Mouse (Mus musculus) MN1 (cell line): Measurements from ENCODE around the gene Cln6.
"Not testable (repeated sequence)": the region's sequence is repeated elsewhere in the genome, so short reads cannot be mapped to it uniquely, and the experiment has no call there.

Source experiments
- DNase-seq: peaks from one replicate; pipeline ENCODE4 v3.0.0-alpha.2; 2016; ENCODE audit warnings: low spot score

Cln6 gene

DNA sequence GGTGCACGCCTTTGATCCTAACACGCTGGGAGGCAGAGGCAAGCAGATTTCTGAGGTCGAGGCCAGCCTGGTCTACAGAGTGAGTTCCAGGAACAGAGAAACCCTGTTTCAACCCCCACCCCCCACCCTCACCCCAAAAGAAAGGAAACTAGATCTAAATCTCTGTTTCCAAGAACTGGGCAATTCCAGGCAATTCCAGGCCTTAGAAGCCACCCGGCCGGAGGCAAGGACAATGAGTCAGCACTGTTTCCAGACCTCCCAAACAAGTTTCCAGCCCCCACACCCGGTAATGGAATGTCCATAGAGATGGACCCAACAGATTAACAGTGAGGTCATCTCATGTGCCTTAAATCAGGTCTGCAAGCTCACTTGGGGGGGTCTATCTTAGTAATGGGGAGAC, 8.7 kb upstream of the Cln6 start:
- DNase-seq: peak; percentile 44

GRCm38 (mm10) chr9:62834906-62835305, 3.7 kb upstream of the Cln6 start:
- DNase-seq: no peak

DNA sequence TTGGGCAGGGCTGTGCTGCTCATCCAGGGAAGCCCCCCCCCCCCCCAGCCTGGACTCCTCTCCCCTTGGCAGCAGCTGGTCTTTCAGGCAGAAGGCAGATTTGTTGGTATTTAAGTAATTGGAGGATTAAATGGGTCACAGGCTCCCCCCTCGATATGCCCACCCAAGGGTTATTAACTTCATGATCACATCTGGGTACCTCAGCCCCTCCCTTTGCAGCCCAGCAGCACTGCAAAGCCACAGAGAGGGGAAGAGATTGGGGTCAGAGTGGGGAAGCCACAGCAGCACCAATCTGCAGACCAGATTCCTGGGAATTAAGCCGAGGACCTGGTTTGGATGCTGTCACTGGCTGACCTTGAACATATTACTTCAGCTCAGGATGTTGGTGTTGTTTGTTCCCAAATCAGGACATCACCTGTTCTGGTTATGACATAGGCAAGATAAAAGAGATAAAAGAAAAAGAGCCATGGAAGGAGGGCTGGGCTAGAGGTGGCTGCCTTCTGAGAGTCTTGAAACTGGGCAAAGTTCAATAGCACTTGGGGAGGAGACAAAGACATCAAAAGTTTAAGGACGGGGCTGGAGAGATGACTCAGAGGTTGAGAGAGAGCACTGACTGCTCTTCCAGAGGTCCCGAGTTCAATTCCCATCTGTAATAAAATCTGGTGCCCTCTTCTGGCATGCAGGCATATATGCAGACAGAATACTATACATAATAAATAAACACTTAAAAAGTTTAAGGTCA, 2.7 kb upstream of the Cln6 start:
- DNase-seq: no peak

DNA sequence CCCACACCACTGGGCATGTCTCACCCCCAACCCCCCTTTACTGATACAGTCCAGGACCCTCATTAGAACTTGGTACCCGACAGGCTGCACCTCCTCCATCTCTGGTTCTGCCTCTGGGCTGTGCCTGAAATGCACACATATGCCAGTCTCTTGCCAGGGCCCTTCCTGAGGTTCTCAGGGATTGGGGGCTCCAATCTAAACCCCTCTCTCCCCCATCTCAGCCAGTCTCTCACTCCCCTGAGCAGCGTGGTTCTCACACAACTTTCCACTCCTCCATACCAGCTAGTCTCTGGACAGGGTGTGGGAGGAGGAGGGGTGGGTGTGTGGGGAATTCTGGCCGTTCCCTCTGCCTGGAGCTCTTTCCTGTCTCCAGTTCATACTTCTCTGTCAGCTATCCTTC, 974 bp upstream of the Cln6 start:
- no peak for DNase-seq

DNA sequence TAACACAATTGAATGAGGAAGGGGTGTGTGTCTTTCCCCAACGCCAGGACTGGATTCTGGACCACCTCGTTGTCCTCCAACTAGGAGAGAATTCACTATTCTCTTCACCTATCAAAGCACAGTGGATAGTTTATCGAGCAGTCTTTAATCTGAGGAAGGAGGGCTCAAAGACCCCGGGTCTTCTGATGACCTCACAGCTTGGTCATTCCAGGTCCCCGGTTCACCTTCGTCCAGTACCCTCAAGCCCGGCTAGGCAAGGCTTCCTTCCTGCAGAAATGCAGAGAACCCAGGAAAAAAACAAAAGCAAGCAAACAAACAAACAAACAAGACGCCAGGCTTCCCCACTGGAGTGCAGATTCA, 459 bp upstream of the Cln6 start:
- DNase-seq: no peak

- DNase-seq: peak; percentile 42
Observed at GRCm38 (mm10) chr9:62839172-62839770, 686 bp downstream of the Cln6 start.

DNA sequence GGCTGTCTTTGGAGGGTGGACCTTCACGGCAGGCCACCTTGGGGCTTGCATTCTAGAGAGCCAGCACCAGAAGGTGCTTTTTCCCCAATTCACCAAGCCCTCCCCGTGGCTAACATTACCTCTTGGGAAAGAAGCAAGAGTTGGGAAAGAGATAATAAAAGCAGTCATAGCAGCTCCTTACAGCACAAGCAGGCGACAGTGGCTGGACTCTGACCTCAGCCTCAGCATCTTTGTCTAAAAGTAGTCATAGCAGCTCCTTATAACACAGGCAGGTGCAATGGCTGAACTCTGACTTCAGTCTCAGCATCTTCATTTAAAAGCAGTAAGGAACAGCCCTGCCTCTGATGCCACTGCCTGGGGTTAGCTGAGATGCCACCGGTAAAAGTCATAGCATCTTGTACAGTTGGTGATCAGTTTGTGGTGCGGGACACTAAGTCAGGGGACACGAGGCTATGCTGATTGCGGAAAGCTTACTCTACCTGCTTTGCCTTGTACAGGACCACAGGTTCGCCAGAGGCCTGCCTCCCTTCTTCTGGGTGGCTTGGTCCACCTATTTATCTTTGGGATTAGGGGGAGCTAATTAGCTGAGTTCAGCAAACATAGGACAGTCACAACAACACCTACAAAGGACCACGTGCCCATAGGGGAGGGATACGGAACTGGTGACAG, 4.9 kb downstream of the Cln6 start:
- no peak for DNase-seq

- no peak for DNase-seq
Observed at GRCm38 (mm10) chr9:62844461-62844860, 5.9 kb downstream of the Cln6 start.

GRCm38 (mm10) chr9:62847694-62848093, 9.1 kb downstream of the Cln6 start:
- DNase-seq: peak; percentile 87

DNA sequence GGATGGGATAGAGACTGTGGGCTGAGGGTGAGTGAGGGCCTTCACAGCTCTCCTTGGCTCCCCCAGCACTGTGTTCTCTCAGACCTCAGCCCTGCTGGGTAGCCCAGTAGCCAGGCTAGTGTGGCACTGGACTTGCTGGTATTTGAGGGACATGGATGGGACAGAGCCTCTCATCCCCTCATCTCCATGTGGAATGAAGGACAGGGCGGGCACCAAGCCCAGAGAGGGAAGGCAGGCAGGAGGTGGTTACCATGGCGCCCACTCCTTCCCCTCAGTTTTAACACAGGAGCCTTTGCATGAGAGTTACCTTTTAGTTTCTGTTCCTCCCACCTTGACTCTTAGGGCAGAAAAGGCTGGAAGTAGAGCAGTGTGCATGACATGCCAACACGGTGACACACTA, 10.1 kb downstream of the Cln6 start:
- no peak for DNase-seq

GRCm38 (mm10) chr9:62851571-62851970, 13.0 kb downstream of the Cln6 start:
- no peak for DNase-seq

DNA sequence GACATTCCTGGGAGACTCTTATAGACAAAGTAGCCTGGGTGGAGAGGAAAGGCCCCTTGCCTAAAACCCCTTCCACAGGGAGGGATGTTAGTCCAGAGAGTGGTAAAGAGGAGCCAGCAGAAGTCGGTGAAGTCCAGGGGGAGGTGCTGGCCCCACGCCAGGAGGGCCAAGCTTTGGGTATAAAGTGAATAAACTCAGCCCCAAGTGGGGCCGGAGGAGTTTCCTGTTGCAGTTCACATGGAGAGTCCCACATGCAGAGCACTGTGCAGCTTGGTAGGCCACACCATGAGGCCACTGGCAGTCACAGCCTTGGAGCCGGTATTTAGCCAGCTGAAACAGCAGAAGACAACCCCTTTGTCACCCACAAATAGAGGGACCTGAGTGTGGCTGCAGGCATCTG, 15.9 kb downstream of the Cln6 start:
- no peak for DNase-seq

DNA sequence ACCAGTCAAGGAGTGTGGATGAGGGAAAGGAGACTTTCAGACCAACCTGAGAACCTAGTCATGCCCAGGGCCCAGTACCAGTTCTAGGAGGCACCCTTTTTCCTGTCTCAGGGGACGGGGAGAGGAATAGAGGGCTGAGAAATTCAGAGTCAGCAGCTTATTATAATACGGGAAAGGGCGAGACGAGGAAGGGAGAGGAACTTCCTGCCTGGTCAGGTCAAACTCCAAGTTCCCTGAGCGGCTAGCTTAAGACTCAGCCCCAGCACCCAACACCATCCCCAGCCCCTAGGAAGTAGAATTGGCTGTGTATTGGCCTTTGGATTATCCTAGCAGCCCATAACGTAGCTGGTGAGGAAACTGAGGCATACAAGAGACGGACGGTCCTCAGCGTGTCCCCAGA, 18.6 kb downstream of the Cln6 start:
- DNase-seq: no peak

GRCm38 (mm10) chr9:62857719-62858261, 19.2 kb downstream of the Cln6 start, which contains the start of gene Calml4:
Calml4 (plus strand) TSS chr9:62858080.
- peak; percentile 72 for DNase-seq

- peak; percentile 20 for DNase-seq
Observed at GRCm38 (mm10) chr9:62858266-62859019, 19.9 kb downstream of the Cln6 start.

DNA sequence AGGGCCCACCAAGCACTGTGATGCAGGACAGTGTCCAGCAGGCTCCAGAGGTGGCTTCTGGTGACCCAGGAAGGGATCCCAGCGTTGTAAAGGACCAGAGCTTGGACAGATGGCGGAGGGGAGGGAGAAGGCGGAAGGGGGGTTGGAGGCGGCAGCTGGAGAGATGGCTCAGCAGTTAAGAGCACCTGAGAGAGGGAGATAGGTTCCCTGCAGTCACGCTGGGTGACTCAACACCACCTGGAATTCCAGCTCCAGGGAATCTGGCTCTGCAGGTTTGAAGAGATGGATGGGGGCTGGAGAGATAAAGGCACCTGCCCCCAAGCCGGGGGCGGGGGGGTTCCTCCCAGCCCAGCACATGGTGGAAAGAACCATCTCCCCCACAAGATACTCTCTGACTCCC, 21.5 kb downstream of the Cln6 start:
- DNase-seq: not testable (repeated sequence)

DNA sequence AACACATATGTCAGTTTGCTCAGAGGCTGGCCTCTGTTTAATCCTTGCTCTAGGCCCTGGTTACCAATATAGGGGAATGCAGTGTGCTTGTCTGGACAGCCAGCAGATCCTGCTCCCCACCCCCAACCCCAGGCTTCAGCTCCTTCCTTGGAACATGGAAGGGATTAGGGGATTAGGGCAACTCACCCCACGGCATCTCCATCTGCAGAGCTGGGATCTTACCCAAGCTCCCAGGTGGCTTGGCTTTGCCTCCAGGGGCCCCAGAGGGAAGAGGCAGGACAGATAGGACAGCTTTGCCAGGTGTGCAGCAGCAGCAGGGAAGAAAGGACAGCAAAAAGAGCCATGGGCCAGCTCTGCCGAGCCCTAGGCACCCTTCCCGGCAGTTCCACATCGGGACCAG, 22.3 kb downstream of the Cln6 start:
- DNase-seq: no peak

DNA sequence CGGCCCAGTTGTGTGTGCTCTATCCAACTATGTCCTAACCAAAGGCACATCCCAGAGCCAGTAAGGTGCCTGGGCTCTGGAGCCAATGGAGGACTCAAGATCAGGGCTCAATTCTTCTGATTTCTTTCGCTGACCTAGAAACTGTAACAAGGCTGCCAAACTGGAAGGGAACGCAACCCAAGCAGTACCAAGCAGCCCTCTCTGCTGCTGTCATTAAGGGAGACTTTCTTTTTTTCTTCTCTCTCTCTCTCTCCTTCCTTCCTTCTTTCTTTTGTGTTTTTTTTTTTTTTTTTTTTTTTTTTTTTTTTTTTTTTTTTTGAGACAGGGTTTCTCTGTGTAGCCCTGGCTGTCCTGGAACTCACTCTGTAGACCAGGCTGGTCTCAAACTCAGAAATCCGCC, 30.7 kb downstream of the Cln6 start:
- not testable (repeated sequence) for DNase-seq

GRCm38 (mm10) chr9:62870728-62871127, 32.1 kb downstream of the Cln6 start:
- no peak for DNase-seq

DNA sequence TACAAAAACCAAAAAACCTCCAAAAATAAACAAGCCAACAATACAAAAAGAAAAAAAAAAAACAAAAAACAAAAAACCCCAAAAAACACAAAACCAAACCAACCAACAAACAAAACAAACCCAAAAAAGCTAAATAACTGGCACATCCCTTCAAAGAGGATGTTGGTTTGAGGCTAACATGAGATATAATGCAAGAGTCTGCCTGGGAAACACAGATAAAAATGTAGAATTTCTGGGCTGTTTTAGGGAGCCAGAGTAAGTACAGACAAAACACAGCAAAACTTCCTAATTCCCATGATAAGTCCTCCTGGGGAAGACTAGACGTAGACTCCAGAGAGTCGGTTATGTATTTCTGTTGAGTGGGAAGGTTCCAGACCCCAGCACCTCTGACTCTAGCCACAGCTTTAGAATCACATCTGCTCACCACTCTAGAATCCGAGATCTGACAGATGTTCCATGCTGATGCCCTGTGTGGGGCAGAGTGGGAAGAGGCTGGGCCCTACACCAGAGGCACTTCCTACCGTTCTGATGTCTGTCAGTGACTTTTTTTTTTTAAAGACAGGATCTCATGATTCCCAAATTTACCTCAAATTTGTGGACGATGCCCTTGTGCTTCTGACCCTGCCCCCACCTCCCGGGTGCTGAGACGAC, 38.5 kb downstream of the Cln6 start:
- no peak for DNase-seq

GRCm38 (mm10) chr9:62877825-62878224, 39.2 kb downstream of the Cln6 start:
- no peak for DNase-seq

DNA sequence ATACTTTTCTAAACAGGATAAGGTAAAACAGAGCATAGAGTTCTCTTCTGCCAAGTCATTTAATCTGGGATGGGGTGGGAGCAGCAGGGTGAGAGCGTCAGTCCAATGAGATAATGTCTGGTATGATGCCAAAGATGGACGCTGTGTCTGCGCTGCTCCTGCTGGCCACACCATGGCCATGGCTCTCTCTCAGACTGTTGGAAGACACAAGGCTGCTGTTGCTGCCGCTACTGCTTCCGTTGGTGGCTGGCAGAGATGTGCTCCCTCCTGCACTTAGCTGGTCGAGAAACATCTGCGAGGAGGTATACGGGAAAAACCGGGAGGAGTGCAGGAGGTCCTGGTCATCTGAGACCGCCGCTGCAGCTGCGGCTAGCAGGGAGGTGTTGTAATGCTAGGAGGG, 43.3 kb downstream of the Cln6 start:
- DNase-seq: peak; percentile 88
